Mouse (Mus musculus): ENCODE data around the gene Ptgfrn. TPM values are rescaled to one million over a fixed set of nuclear protein-coding genes. Genes with fewer than 3 reads are reported as not detected.

The Ptgfrn gene
- polyA plus RNA-seq, 1 experiment: 70.5 TPM

- no peak overlapping the region for H3K4me3 ChIP-seq (ENCODE audit: insufficient read depth, low read length)
- no peak for TF ChIP-seq CTCF (IDR thresholded peaks at IDR 0.05; ENCODE audit: borderline replicate concordance, insufficient read depth, low read length)
- TF ChIP-seq POLR2A (IDR thresholded peaks at IDR 0.05; ENCODE audit: low read depth, low read length): no peak
Measured at GRCm38 (mm10) chr3:101013536-101013935, 96.5 kb downstream of the Ptgfrn start.

GRCm38 (mm10) chr3:101013005-101013404, 97.1 kb downstream of the Ptgfrn start:
- Histone ChIP-seq H3K4me3 (ENCODE audit: insufficient read depth, low read length) (no peak overlapping the region), H3K4me1 (ENCODE audit: control insufficient read depth, insufficient read depth, low read length) (no peaks in the 10 kb centered on the region), H3K27ac (ENCODE audit: insufficient read depth, low read length) (no peak overlapping the region)
- TF ChIP-seq CTCF (IDR thresholded peaks at IDR 0.05; ENCODE audit: borderline replicate concordance, insufficient read depth, low read length) (no peak), POLR2A (IDR thresholded peaks at IDR 0.05; ENCODE audit: low read depth, low read length) (no peak)

More at GRCm38 (mm10) chr3:101013536-101013935, 96.5 kb downstream of the Ptgfrn start:
- Histone ChIP-seq H3K4me1 (ENCODE audit: control insufficient read depth, insufficient read depth, low read length) (no peaks in the 10 kb centered on the region), H3K27ac (ENCODE audit: insufficient read depth, low read length) (no peak overlapping the region)

GRCm38 (mm10) chr3:101012597-101012996, 97.5 kb downstream of the Ptgfrn start:
- Histone ChIP-seq H3K27ac (ENCODE audit: insufficient read depth, low read length) (no peak overlapping the region), H3K4me3 (ENCODE audit: insufficient read depth, low read length) (no peak overlapping the region), H3K4me1 (ENCODE audit: control insufficient read depth, insufficient read depth, low read length) (no peaks in the 10 kb centered on the region)
- TF ChIP-seq CTCF (IDR thresholded peaks at IDR 0.05; ENCODE audit: borderline replicate concordance, insufficient read depth, low read length) (no peak), POLR2A (IDR thresholded peaks at IDR 0.05; ENCODE audit: low read depth, low read length) (no peak)

GRCm38 (mm10) chr3:101012131-101012571, 97.9 kb downstream of the Ptgfrn start:
- Histone ChIP-seq H3K27ac (ENCODE audit: insufficient read depth, low read length) (no peak overlapping the region), H3K4me3 (ENCODE audit: insufficient read depth, low read length) (no peak overlapping the region), H3K4me1 (ENCODE audit: control insufficient read depth, insufficient read depth, low read length) (no peaks in the 10 kb centered on the region)
- TF ChIP-seq POLR2A (IDR thresholded peaks at IDR 0.05; ENCODE audit: low read depth, low read length): no peak
- no peak for TF ChIP-seq CTCF (IDR thresholded peaks at IDR 0.05; ENCODE audit: borderline replicate concordance, insufficient read depth, low read length)

GRCm38 (mm10) chr3:101011203-101011600, 98.9 kb downstream of the Ptgfrn start:
- no peak for TF ChIP-seq POLR2A (IDR thresholded peaks at IDR 0.05; ENCODE audit: low read depth, low read length)
- TF ChIP-seq CTCF (IDR thresholded peaks at IDR 0.05; ENCODE audit: borderline replicate concordance, insufficient read depth, low read length): no peak

GRCm38 (mm10) chr3:101010589-101011202, 99.4 kb downstream of the Ptgfrn start:
- no peak overlapping the region for H3K4me3 ChIP-seq (ENCODE audit: insufficient read depth, low read length)
- TF ChIP-seq POLR2A (IDR thresholded peaks at IDR 0.05; ENCODE audit: low read depth, low read length): no peak
- no peak for TF ChIP-seq CTCF (IDR thresholded peaks at IDR 0.05; ENCODE audit: borderline replicate concordance, insufficient read depth, low read length)
- no peaks in the 10 kb centered on the region for H3K4me1 ChIP-seq (ENCODE audit: control insufficient read depth, insufficient read depth, low read length)
- H3K27ac ChIP-seq (ENCODE audit: insufficient read depth, low read length): no peak overlapping the region

More at GRCm38 (mm10) chr3:101011203-101011600, 98.9 kb downstream of the Ptgfrn start:
- Histone ChIP-seq H3K4me3 (ENCODE audit: insufficient read depth, low read length) (no peak overlapping the region), H3K4me1 (ENCODE audit: control insufficient read depth, insufficient read depth, low read length) (no peaks in the 10 kb centered on the region), H3K27ac (ENCODE audit: insufficient read depth, low read length) (no peak overlapping the region)

GRCm38 (mm10) chr3:101007112-101007782, 102.8 kb downstream of the Ptgfrn start:
- no peak for TF ChIP-seq POLR2A (IDR thresholded peaks at IDR 0.05; ENCODE audit: low read depth, low read length)
- no peak for TF ChIP-seq CTCF (IDR thresholded peaks at IDR 0.05; ENCODE audit: borderline replicate concordance, insufficient read depth, low read length)
- Histone ChIP-seq H3K4me3 (ENCODE audit: insufficient read depth, low read length) (no peak overlapping the region), H3K27ac (ENCODE audit: insufficient read depth, low read length) (no peak overlapping the region), H3K4me1 (ENCODE audit: control insufficient read depth, insufficient read depth, low read length) (no peaks in the 10 kb centered on the region)

- Histone ChIP-seq H3K4me3 (ENCODE audit: insufficient read depth, low read length) (no peak overlapping the region), H3K4me1 (ENCODE audit: control insufficient read depth, insufficient read depth, low read length) (no peaks in the 10 kb centered on the region), H3K27ac (ENCODE audit: insufficient read depth, low read length) (no peak overlapping the region)
- TF ChIP-seq POLR2A (IDR thresholded peaks at IDR 0.05; ENCODE audit: low read depth, low read length) (no peak), CTCF (IDR thresholded peaks at IDR 0.05; ENCODE audit: borderline replicate concordance, insufficient read depth, low read length) (no peak)
Measured at GRCm38 (mm10) chr3:101005392-101005791, 104.7 kb downstream of the Ptgfrn start.

- Histone ChIP-seq H3K27ac (ENCODE audit: insufficient read depth, low read length) (no peak overlapping the region), H3K4me3 (ENCODE audit: insufficient read depth, low read length) (no peak overlapping the region)
- TF ChIP-seq POLR2A (IDR thresholded peaks at IDR 0.05; ENCODE audit: low read depth, low read length): no peak
Measured at GRCm38 (mm10) chr3:101003575-101004356, 106.3 kb downstream of the Ptgfrn start.

GRCm38 (mm10) chr3:100999732-101000131, 110.3 kb downstream of the Ptgfrn start:
- Histone ChIP-seq H3K4me3 (ENCODE audit: insufficient read depth, low read length) (no peak overlapping the region), H3K4me1 (ENCODE audit: control insufficient read depth, insufficient read depth, low read length) (no peaks in the 10 kb centered on the region), H3K27ac (ENCODE audit: insufficient read depth, low read length) (no peak overlapping the region)
- TF ChIP-seq POLR2A (IDR thresholded peaks at IDR 0.05; ENCODE audit: low read depth, low read length): no peak
- no peak for TF ChIP-seq CTCF (IDR thresholded peaks at IDR 0.05; ENCODE audit: borderline replicate concordance, insufficient read depth, low read length)

More at GRCm38 (mm10) chr3:101003575-101004356, 106.3 kb downstream of the Ptgfrn start:
- H3K4me1 ChIP-seq (ENCODE audit: control insufficient read depth, insufficient read depth, low read length): no peaks in the 10 kb centered on the region

Data from embryonic fibroblast, embryonic 13.5 days (primary cell).